Mouse (Mus musculus): ENCODE data around the gene Osbpl8. TPM values are rescaled to one million over a fixed set of nuclear protein-coding genes. Genes with fewer than 3 reads are reported as not detected.
A peak's percentile ranks its signal among the peaks of the same experiment; 100 is the strongest.

Osbpl8 gene
- polyA plus RNA-seq, 1 experiment from 2014 or later, result 7.7 TPM

GRCm38 (mm10) chr10:111308850-111309501 lies 144.4 kb downstream of the Osbpl8 start:
- no peaks in the 10 kb centered on the region for H3K27me3 ChIP-seq (replicated peaks)
- no peak overlapping the region for H3K4me2 ChIP-seq
- no peaks in the 10 kb centered on the region for H3K4me1 ChIP-seq
- no peak overlapping the region for H3K4me3 ChIP-seq (replicated peaks)
- ATAC-seq (ENCODE audit: insufficient read depth, low FRiP score, low read depth), result no peak
- H3K9ac ChIP-seq, result no peak overlapping the region
- no peaks in the 10 kb centered on the region for H3K36me3 ChIP-seq
- WGBS, result 89% methylated on average over 13 of the region's 13 CpGs
- no peak overlapping the region for H3K27ac ChIP-seq
- no peaks in the 10 kb centered on the region for H3K9me3 ChIP-seq

DNA sequence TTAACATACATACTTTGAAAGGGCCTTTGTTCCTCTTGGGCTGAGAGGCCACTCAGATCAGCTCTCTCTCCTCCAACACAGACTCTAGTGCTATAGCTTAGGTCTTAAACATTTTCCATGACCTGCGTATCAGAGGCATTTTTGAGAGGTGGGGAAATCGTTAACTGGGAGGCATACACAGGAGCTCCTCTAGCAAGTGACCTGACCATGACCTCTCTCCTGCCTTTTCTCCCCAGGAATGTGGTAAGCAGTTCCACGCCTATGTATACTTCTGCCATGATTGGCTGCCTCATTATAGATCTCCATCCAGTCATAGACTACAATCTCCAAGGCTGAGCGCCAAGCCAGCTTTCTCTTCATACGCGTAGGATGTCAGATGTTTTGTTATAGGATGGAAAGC lies 148.7 kb downstream of the Osbpl8 start:
- no peak for ATAC-seq (ENCODE audit: insufficient read depth, low FRiP score, low read depth)
- H3K9me3 ChIP-seq, result no peaks in the 10 kb centered on the region
- no peaks in the 10 kb centered on the region for H3K4me1 ChIP-seq
- no peaks in the 10 kb centered on the region for H3K27me3 ChIP-seq (replicated peaks)
- no peak overlapping the region for H3K27ac ChIP-seq
- H3K9ac ChIP-seq, result no peak overlapping the region
- no peak overlapping the region for H3K4me2 ChIP-seq
- H3K4me3 ChIP-seq (replicated peaks), result no peak overlapping the region
- 50% methylated on average over 6 of the region's 6 CpGs for WGBS
- H3K36me3 ChIP-seq, result no peaks in the 10 kb centered on the region

- Histone ChIP-seq H3K27me3 (replicated peaks) (no peaks in the 10 kb centered on the region), H3K4me1 (no peaks in the 10 kb centered on the region), H3K36me3 (no peaks in the 10 kb centered on the region), H3K27ac (no peak overlapping the region), H3K9ac (no peak overlapping the region), H3K4me3 (replicated peaks) (no peak overlapping the region), H3K4me2 (no peak overlapping the region), H3K9me3 (no peaks in the 10 kb centered on the region)
- ATAC-seq (ENCODE audit: insufficient read depth, low FRiP score, low read depth), result no peak
- WGBS, result 74% methylated on average over 10 of the region's 10 CpGs
Observed at GRCm38 (mm10) chr10:111314636-111315395, 150.3 kb downstream of the Osbpl8 start.

- WGBS, result 84% methylated on average over 3 of the region's 3 CpGs
- H3K9me3 ChIP-seq, result no peaks in the 10 kb centered on the region
- no peak for ATAC-seq (ENCODE audit: insufficient read depth, low FRiP score, low read depth)
- no peak overlapping the region for H3K27ac ChIP-seq
- no peaks in the 10 kb centered on the region for H3K36me3 ChIP-seq
- H3K27me3 ChIP-seq (replicated peaks), result no peaks in the 10 kb centered on the region
- no peak overlapping the region for H3K4me3 ChIP-seq (replicated peaks)
- H3K4me2 ChIP-seq, result no peak overlapping the region
- H3K9ac ChIP-seq, result no peak overlapping the region
- no peaks in the 10 kb centered on the region for H3K4me1 ChIP-seq
Observed at GRCm38 (mm10) chr10:111315940-111316339, 151.4 kb downstream of the Osbpl8 start.

GRCm38 (mm10) chr10:111318021-111318420 lies 153.5 kb downstream of the Osbpl8 start:
- H3K9me3 ChIP-seq, result no peaks in the 10 kb centered on the region
- no peak overlapping the region for H3K4me3 ChIP-seq (replicated peaks)
- ATAC-seq (ENCODE audit: insufficient read depth, low FRiP score, low read depth), result no peak
- H3K4me1 ChIP-seq, result no peaks in the 10 kb centered on the region
- no peaks in the 10 kb centered on the region for H3K36me3 ChIP-seq
- no peak overlapping the region for H3K4me2 ChIP-seq
- no peak overlapping the region for H3K27ac ChIP-seq
- no peaks in the 10 kb centered on the region for H3K27me3 ChIP-seq (replicated peaks)
- 64% methylated on average over 3 of the region's 3 CpGs for WGBS
- no peak overlapping the region for H3K9ac ChIP-seq

DNA sequence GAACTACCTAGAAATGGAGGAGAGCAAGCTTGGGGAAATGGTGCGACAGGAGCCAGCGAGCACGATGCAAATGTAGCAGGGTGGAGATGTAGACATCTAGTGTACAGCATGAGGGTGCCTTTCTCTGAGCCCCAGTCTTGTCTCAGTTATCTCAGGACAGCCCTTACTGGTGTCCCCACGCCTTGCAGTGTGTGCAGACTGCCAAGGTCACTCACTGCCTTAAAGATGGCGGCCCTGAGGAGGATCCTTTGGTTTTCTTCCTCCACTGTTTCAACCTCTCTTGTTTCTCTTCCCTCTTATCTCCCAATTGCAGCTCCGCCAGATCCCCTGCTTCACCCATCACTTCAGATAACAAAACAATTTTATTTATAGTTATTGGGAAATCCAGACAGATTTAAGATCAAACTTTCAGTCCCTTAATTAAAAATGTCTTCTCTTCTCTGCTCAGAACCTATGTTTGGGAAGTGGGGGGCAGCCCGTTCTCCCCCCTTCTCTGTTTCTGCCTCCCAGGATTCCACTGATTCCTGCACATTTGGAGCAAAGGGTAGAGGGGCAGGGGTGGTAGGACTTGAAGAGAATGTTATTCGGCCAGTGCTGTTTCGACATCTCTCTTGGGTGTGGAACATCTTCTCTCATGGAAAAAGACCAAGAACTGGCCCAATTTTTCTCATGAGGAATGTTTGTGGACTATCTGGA lies 154.4 kb downstream of the Osbpl8 start:
- no peaks in the 10 kb centered on the region for H3K27me3 ChIP-seq (replicated peaks)
- ATAC-seq (ENCODE audit: insufficient read depth, low FRiP score, low read depth), result no peak
- H3K4me1 ChIP-seq, result no peaks in the 10 kb centered on the region
- H3K27ac ChIP-seq, result no peak overlapping the region
- H3K9me3 ChIP-seq, result no peaks in the 10 kb centered on the region
- no peak overlapping the region for H3K4me2 ChIP-seq
- no peaks in the 10 kb centered on the region for H3K36me3 ChIP-seq
- WGBS, result 84% methylated on average over 9 of the region's 9 CpGs
- H3K9ac ChIP-seq, result no peak overlapping the region
- no peak overlapping the region for H3K4me3 ChIP-seq (replicated peaks)

DNA sequence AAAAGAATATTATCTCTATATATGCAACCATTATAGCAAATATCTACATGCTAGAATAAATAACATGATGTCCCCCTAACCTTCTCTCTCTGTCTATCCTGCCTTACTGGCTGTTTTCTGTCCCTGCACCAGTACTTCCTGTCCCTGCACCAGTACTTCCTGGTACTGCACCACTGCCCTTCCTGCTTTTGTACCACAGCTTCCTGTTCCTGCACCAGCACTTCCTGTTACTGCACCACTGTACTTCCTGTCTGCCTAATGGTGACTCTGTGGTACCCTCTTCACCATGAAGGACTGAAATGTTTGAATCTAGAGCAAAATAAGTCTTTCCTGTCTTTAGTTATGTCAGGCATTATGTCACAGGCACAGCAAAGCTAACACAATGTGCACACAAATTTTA lies 156.0 kb downstream of the Osbpl8 start:
- Histone ChIP-seq H3K9me3 (no peaks in the 10 kb centered on the region), H3K4me2 (no peak overlapping the region), H3K4me1 (no peaks in the 10 kb centered on the region), H3K4me3 (replicated peaks) (no peak overlapping the region), H3K27me3 (replicated peaks) (no peaks in the 10 kb centered on the region), H3K36me3 (no peaks in the 10 kb centered on the region), H3K27ac (no peak overlapping the region), H3K9ac (no peak overlapping the region)
- ATAC-seq (ENCODE audit: insufficient read depth, low FRiP score, low read depth), result no peak

DNA sequence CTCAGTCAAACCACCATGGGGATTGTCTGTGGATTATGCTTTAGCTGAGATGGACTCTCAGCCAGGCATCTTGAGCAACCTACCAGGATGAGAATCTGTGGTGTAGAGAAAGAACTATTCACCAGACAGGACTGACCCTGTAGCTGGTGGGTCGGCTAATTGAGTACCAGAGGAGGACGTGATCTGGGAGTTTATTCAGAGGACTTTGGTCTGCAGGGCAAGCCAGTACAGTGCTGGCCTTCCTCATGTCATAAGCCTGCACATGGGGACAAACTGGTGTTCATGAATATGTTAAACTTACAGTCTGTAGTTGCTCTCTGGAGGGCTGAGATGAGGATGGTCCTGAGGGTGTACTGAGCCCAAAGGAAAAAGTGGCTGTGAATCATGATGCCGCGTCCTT lies 163.4 kb downstream of the Osbpl8 start:
- H3K9me3 ChIP-seq, result no peaks in the 10 kb centered on the region
- no peak for ATAC-seq (ENCODE audit: insufficient read depth, low FRiP score, low read depth)
- H3K27me3 ChIP-seq (replicated peaks), result no peaks in the 10 kb centered on the region
- 69% methylated on average over 4 of the region's 4 CpGs for WGBS
- no peaks in the 10 kb centered on the region for H3K4me1 ChIP-seq
- H3K9ac ChIP-seq, result no peak overlapping the region
- no peaks in the 10 kb centered on the region for H3K36me3 ChIP-seq
- H3K4me3 ChIP-seq (replicated peaks), result no peak overlapping the region
- H3K4me2 ChIP-seq, result no peak overlapping the region
- H3K27ac ChIP-seq, result no peak overlapping the region

- Histone ChIP-seq H3K4me3 (replicated peaks) (no peak overlapping the region), H3K27me3 (replicated peaks) (no peaks in the 10 kb centered on the region), H3K9me3 (no peaks in the 10 kb centered on the region), H3K4me1 (no peaks in the 10 kb centered on the region), H3K9ac (no peak overlapping the region), H3K27ac (no peak overlapping the region), H3K4me2 (no peak overlapping the region), H3K36me3 (no peaks in the 10 kb centered on the region)
- no peak for ATAC-seq (ENCODE audit: insufficient read depth, low FRiP score, low read depth)
- WGBS, result 72% methylated on average over 5 of the region's 5 CpGs
Observed at GRCm38 (mm10) chr10:111329326-111329725, 164.8 kb downstream of the Osbpl8 start.

- no peak overlapping the region for H3K4me3 ChIP-seq (replicated peaks)
- no peaks in the 10 kb centered on the region for H3K36me3 ChIP-seq
- H3K27me3 ChIP-seq (replicated peaks), result no peaks in the 10 kb centered on the region
- no peak overlapping the region for H3K9ac ChIP-seq
- H3K27ac ChIP-seq, result no peak overlapping the region
- no peak for ATAC-seq (ENCODE audit: insufficient read depth, low FRiP score, low read depth)
- WGBS, result 92% methylated on average over 2 of the region's 2 CpGs
- H3K4me1 ChIP-seq, result no peaks in the 10 kb centered on the region
- no peaks in the 10 kb centered on the region for H3K9me3 ChIP-seq
- H3K4me2 ChIP-seq, result no peak overlapping the region
Observed at GRCm38 (mm10) chr10:111334902-111335301, 170.3 kb downstream of the Osbpl8 start.

DNA sequence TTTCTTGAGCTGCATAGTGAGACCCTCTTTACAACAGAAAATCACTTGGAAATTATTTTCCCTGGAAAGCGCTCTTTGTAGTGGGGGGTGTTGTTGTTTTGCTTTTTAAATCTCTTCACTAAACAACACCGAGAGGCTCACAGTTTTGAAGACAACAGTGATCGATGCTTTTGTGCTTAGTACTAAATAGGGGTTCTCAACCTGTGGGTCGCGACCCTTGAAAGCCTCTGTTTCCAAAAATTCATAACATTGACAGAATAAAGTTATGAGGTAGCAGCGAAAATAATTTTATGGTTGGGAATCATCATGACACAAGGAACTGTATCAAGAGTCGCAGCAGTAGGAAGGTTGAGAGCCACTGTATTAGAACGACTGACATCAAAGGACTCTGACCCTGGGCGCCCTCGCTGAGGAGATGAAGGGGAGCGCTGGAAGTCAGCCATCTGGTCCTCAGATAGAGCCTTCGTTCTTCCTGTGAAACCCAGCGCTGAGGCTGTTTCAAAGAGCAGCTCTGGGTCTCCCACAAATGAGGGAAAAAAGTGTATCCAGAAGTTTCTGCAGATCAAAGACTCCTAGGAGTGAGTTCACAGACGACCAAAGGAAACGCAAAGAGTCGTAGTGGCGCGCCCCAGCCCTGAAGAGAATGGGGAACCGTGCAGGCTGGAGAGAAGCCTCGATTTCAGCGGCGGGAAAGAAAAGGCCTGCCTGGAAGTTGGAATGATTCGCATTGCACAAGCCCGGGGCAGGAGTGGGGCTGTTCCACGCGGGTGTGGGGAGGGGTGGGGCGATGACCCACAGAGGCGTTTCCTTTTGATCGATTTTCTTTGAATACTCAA lies 171.2 kb downstream of the Osbpl8 start:
- no peak; the same call in 1 of the 2 replicates for ATAC-seq (ENCODE audit: insufficient read depth, low FRiP score, low read depth)
- Histone ChIP-seq H3K4me3 (replicated peaks) (peak overlapping the region; percentile 6; the same call in 1 of the 2 replicates), H3K27me3 (replicated peaks) (no peaks in the 10 kb centered on the region), H3K4me1 (no peaks in the 10 kb centered on the region), H3K4me2 (peak overlapping the region; percentile 49), H3K9ac (no peak overlapping the region), H3K27ac (no peak overlapping the region), H3K36me3 (no peaks in the 10 kb centered on the region), H3K9me3 (no peaks in the 10 kb centered on the region)
- WGBS, result 19% methylated on average over 29 of the region's 29 CpGs
